Mouse (Mus musculus): ENCODE measurements around the gene Tbc1d10a. TPM values are rescaled to one million over a fixed set of nuclear protein-coding genes. Genes with fewer than 3 reads are reported as not detected.

The Tbc1d10a gene
- polyA plus RNA-seq, 1 experiment from 2014 or later: 41.0 TPM

DNA sequence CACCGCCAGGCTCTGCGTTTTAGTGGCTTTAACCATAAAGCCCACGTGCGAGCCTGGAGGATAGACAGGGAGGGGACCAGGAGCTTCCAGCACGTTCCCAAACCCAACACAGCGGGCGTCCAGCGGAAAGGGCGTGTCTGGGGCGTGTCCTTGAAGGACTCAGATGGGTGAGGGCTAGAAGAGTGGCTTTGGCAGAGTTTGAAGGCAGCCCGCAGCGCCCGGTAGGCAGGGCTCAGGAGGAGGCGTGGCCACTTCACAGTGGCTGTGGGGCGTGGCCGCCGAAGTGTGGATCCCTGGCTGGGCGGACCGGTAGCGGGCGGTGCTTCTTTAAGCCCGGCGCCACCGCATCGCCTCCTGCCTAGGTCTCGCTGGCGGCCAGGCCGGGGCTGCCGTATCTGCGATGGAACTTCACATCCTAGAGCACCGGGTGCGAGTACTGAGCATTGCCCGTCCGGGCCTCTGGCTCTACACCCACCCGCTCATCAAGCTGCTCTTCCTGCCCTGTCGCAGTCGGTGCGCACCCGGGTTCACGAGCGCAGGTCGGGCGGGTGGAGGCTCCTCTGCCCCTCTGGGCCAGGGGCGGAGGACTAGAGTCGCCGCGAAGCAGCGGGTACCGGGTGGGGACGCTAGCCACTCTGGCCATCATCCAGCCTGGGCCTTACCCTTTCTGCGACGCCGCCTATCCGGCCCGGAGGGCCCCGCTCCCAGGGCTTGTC is 31.5 kb downstream of the Tbc1d10a start, which contains the start of gene Castor1:
TSS of gene Castor1 (plus strand) at position 312 of the 716 bp plus-strand sequence.
- WGBS: 1% methylated on average over 56 of the region's 56 CpGs
- Histone ChIP-seq H3K4me3 (ENCODE audit: low read length) (peak within 1 kb of the TSS; percentile 42), H3K9me3 (ENCODE audit: control insufficient read depth, low read length) (peaks cover 5% of the 10 kb centered on the region; the same call in 1 of the 2 replicates), H3K9ac (ENCODE audit: low read depth, low read length) (peak within 1 kb of the TSS; percentile 58), H3K36me3 (ENCODE audit: control insufficient read depth, insufficient read depth, low read length) (peaks cover 14% of the 10 kb centered on the region), H3K4me1 (ENCODE audit: control insufficient read depth, insufficient read depth, low read depth, low read length) (peaks cover 6% of the 10 kb centered on the region; the same call in 1 of the 2 replicates), H3K27ac (ENCODE audit: low read depth, low read length) (0 out of 2 replicates have a peak within 1 kb of the TSS, but pooled peaks have one; percentile 2), H3K27me3 (replicated peaks; ENCODE audit: control insufficient read depth, insufficient read depth, low read length) (peaks cover 11% of the 10 kb centered on the region), H3K4me2 (ENCODE audit: low read length) (peak within 1 kb of the TSS; percentile 68)
- ATAC-seq: peak; percentile 72

GRCm38 (mm10) chr11:4218637-4219036 is 32.0 kb downstream of the Tbc1d10a start:
- H3K27me3 ChIP-seq (replicated peaks; ENCODE audit: control insufficient read depth, insufficient read depth, low read length): peaks cover 11% of the 10 kb centered on the region
- peaks cover 11% of the 10 kb centered on the region for H3K36me3 ChIP-seq (ENCODE audit: control insufficient read depth, insufficient read depth, low read length)
- H3K4me3 ChIP-seq (ENCODE audit: low read length): peak overlapping the region; percentile 42
- no peak overlapping the region for H3K27ac ChIP-seq (ENCODE audit: low read depth, low read length)
- 6% methylated on average over 6 of the region's 6 CpGs for WGBS
- ATAC-seq: 0 out of 2 replicates have a peak, but pooled peaks have one; percentile 1
- peak overlapping the region; percentile 68 for H3K4me2 ChIP-seq (ENCODE audit: low read length)
- peak overlapping the region; percentile 58 for H3K9ac ChIP-seq (ENCODE audit: low read depth, low read length)
- peaks cover 5% of the 10 kb centered on the region; the same call in 1 of the 2 replicates for H3K9me3 ChIP-seq (ENCODE audit: control insufficient read depth, low read length)
- H3K4me1 ChIP-seq (ENCODE audit: control insufficient read depth, insufficient read depth, low read depth, low read length): peaks cover 6% of the 10 kb centered on the region; the same call in 1 of the 2 replicates

DNA sequence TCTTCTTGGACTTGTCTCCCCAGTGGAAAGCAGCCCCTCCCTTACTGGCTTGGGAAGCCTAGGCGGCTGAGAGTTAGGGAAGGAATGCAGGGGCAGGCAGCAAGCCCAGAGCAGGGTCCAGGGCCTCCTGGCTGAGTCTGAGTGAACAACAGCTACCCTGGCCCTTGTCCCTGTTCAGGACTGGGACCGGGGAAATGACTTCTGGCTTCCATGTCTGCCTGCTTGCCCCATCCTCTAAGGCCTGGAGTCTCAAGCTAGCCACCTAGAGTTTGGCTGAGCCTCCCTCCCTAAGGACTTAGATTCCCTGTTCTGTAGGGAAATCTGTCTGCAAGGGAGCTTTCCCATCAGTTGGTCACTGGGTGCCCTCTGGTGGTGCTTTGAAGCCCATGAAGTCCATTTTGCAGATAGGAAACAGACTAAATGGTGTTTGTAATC is 32.7 kb downstream of the Tbc1d10a start:
- WGBS: 9% methylated on average over 2 of the region's 2 CpGs
- Histone ChIP-seq H3K4me1 (ENCODE audit: control insufficient read depth, insufficient read depth, low read depth, low read length) (peaks cover 6% of the 10 kb centered on the region; the same call in 1 of the 2 replicates), H3K9me3 (ENCODE audit: control insufficient read depth, low read length) (peaks cover 5% of the 10 kb centered on the region; the same call in 1 of the 2 replicates), H3K27me3 (replicated peaks; ENCODE audit: control insufficient read depth, insufficient read depth, low read length) (peaks cover 11% of the 10 kb centered on the region), H3K36me3 (ENCODE audit: control insufficient read depth, insufficient read depth, low read length) (peaks cover 4% of the 10 kb centered on the region), H3K9ac (ENCODE audit: low read depth, low read length) (no peak overlapping the region), H3K27ac (ENCODE audit: low read depth, low read length) (peak overlapping the region; percentile 1; the same call in 1 of the 2 replicates), H3K4me2 (ENCODE audit: low read length) (no peak overlapping the region), H3K4me3 (ENCODE audit: low read length) (no peak overlapping the region)
- peak; percentile 52; the same call in 1 of the 2 replicates for ATAC-seq

GRCm38 (mm10) chr11:4219908-4220307 is 33.3 kb downstream of the Tbc1d10a start:
- H3K9me3 ChIP-seq (ENCODE audit: control insufficient read depth, low read length): peaks cover 5% of the 10 kb centered on the region; the same call in 1 of the 2 replicates
- H3K4me3 ChIP-seq (ENCODE audit: low read length): no peak overlapping the region
- no peak overlapping the region for H3K4me2 ChIP-seq (ENCODE audit: low read length)
- H3K27me3 ChIP-seq (replicated peaks; ENCODE audit: control insufficient read depth, insufficient read depth, low read length): peaks cover 11% of the 10 kb centered on the region
- H3K36me3 ChIP-seq (ENCODE audit: control insufficient read depth, insufficient read depth, low read length): peaks cover 3% of the 10 kb centered on the region
- 62% methylated on average over 9 of the region's 9 CpGs for WGBS
- H3K27ac ChIP-seq (ENCODE audit: low read depth, low read length): no peak overlapping the region
- ATAC-seq: no peak
- H3K4me1 ChIP-seq (ENCODE audit: control insufficient read depth, insufficient read depth, low read depth, low read length): peaks cover 6% of the 10 kb centered on the region; the same call in 1 of the 2 replicates
- H3K9ac ChIP-seq (ENCODE audit: low read depth, low read length): no peak overlapping the region

GRCm38 (mm10) chr11:4220443-4221400 is 34.1 kb downstream of the Tbc1d10a start:
- Histone ChIP-seq H3K4me1 (ENCODE audit: control insufficient read depth, insufficient read depth, low read depth, low read length) (peaks cover 6% of the 10 kb centered on the region; the same call in 1 of the 2 replicates), H3K9me3 (ENCODE audit: control insufficient read depth, low read length) (peaks cover 5% of the 10 kb centered on the region; the same call in 1 of the 2 replicates), H3K9ac (ENCODE audit: low read depth, low read length) (no peak overlapping the region), H3K27ac (ENCODE audit: low read depth, low read length) (no peak overlapping the region), H3K4me3 (ENCODE audit: low read length) (no peak overlapping the region), H3K36me3 (ENCODE audit: control insufficient read depth, insufficient read depth, low read length) (no peaks in the 10 kb centered on the region), H3K27me3 (replicated peaks; ENCODE audit: control insufficient read depth, insufficient read depth, low read length) (peaks cover 11% of the 10 kb centered on the region), H3K4me2 (ENCODE audit: low read length) (no peak overlapping the region)
- WGBS: 48% methylated on average over 28 of the region's 28 CpGs
- no peak for ATAC-seq

GRCm38 (mm10) chr11:4222046-4222950 is 35.7 kb downstream of the Tbc1d10a start:
- H3K9me3 ChIP-seq (ENCODE audit: control insufficient read depth, low read length): peaks cover 5% of the 10 kb centered on the region; the same call in 1 of the 2 replicates
- no peak overlapping the region for H3K4me3 ChIP-seq (ENCODE audit: low read length)
- H3K27me3 ChIP-seq (replicated peaks; ENCODE audit: control insufficient read depth, insufficient read depth, low read length): peaks cover 10% of the 10 kb centered on the region
- no peak overlapping the region for H3K27ac ChIP-seq (ENCODE audit: low read depth, low read length)
- H3K36me3 ChIP-seq (ENCODE audit: control insufficient read depth, insufficient read depth, low read length): no peaks in the 10 kb centered on the region
- H3K9ac ChIP-seq (ENCODE audit: low read depth, low read length): no peak overlapping the region
- no peak for ATAC-seq
- H3K4me1 ChIP-seq (ENCODE audit: control insufficient read depth, insufficient read depth, low read depth, low read length): peaks cover 6% of the 10 kb centered on the region; the same call in 1 of the 2 replicates
- no peak overlapping the region for H3K4me2 ChIP-seq (ENCODE audit: low read length)
- WGBS: 79% methylated on average over 17 of the region's 17 CpGs

GRCm38 (mm10) chr11:4223393-4224188 is 37.0 kb downstream of the Tbc1d10a start:
- Histone ChIP-seq H3K4me2 (ENCODE audit: low read length) (no peak overlapping the region), H3K4me3 (ENCODE audit: low read length) (no peak overlapping the region), H3K36me3 (ENCODE audit: control insufficient read depth, insufficient read depth, low read length) (no peaks in the 10 kb centered on the region), H3K27ac (ENCODE audit: low read depth, low read length) (no peak overlapping the region), H3K4me1 (ENCODE audit: control insufficient read depth, insufficient read depth, low read depth, low read length) (no peaks in the 10 kb centered on the region; the same call in 1 of the 2 replicates), H3K27me3 (replicated peaks; ENCODE audit: control insufficient read depth, insufficient read depth, low read length) (0 out of 2 replicates have a peak, but pooled peaks cover 3% of the 10 kb centered on the region), H3K9me3 (ENCODE audit: control insufficient read depth, low read length) (no peaks in the 10 kb centered on the region), H3K9ac (ENCODE audit: low read depth, low read length) (no peak overlapping the region)
- ATAC-seq: no peak
- WGBS: 44% methylated on average over 5 of the region's 7 CpGs

All from hindbrain, embryonic 16.5 days (tissue).